Mouse (Mus musculus): Measurements from ENCODE around the gene Ptprj.
A peak's percentile ranks its signal among the peaks of the same experiment; 100 is the strongest.
"Not testable (repeated sequence)": the region's sequence is repeated elsewhere in the genome, so short reads cannot be mapped to it uniquely, and the experiment has no call there.

Ptprj gene

GRCm38 (mm10) chr2:90577451-90578279 lies 2.8 kb downstream of the Ptprj start:
- no peak for DNase-seq (ENCODE audit: low spot score in 2 of 2)

- no peak for DNase-seq (ENCODE audit: low spot score in 2 of 2)
These were observed 3.5 kb downstream of the Ptprj start for GRCm38 (mm10) chr2:90576936-90577335.

DNA sequence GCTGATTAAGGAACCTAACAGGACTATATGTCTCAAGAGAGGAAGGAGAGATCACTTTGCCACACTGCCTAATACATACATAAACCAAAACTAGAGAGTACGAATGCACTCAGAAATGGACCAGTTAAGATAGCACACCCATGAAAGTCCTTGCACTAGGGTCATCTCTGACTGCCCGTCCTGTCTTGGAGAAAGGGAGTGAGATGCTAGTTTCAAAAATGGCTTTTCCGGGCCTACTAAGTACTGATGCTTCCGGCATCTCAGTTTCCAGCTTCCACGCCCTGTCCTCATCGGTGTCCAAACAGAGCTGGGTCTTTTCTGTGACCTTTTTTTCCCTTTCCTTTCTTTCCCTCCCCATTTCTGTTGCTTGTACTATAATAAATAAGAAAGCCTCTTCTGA lies 4.0 kb downstream of the Ptprj start:
- no peak for DNase-seq (ENCODE audit: low spot score in 2 of 2)

DNA sequence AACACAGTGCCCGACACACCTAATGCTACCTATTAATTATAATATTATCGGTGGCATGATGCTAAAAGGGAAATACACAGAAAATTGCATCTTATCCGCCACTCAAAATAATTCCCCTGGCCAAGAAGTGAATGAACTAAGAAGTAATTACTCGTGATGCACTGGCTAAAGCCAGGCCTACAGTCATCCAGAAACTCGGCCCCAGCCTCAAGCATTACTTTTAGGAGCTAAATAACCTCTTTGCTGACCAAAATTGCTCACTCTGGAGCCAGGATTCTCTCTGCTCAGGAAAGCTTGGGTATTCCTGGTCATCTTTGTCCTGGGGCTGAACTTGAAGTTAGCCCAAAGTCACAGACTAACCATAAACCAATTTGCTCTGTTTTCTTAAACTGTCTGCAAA lies 4.7 kb downstream of the Ptprj start:
- no peak for DNase-seq (ENCODE audit: low spot score in 2 of 2)

GRCm38 (mm10) chr2:90575116-90575515 lies 5.3 kb downstream of the Ptprj start:
- no peak for DNase-seq (ENCODE audit: low spot score in 2 of 2)

- DNase-seq (ENCODE audit: low spot score in 2 of 2), result no peak
These were observed 5.9 kb downstream of the Ptprj start for GRCm38 (mm10) chr2:90574536-90574935.

- peak; percentile 51 to 61 for DNase-seq (ENCODE audit: low spot score in 2 of 2)
These were observed 6.6 kb downstream of the Ptprj start for GRCm38 (mm10) chr2:90573640-90574526.

GRCm38 (mm10) chr2:90572126-90572525 lies 8.3 kb downstream of the Ptprj start:
- DNase-seq (ENCODE audit: low spot score in 2 of 2), result no peak

- not testable (repeated sequence) for DNase-seq (ENCODE audit: low spot score in 2 of 2)
These were observed 9.0 kb downstream of the Ptprj start for GRCm38 (mm10) chr2:90571399-90571798.

- DNase-seq (ENCODE audit: low spot score in 2 of 2), result no peak
These were observed 9.6 kb downstream of the Ptprj start for GRCm38 (mm10) chr2:90570871-90571270.

GRCm38 (mm10) chr2:90570216-90570615 lies 10.2 kb downstream of the Ptprj start:
- no peak for DNase-seq (ENCODE audit: low spot score in 2 of 2)

- no peak for DNase-seq (ENCODE audit: low spot score in 2 of 2)
These were observed 11.4 kb downstream of the Ptprj start for GRCm38 (mm10) chr2:90568961-90569481.

DNA sequence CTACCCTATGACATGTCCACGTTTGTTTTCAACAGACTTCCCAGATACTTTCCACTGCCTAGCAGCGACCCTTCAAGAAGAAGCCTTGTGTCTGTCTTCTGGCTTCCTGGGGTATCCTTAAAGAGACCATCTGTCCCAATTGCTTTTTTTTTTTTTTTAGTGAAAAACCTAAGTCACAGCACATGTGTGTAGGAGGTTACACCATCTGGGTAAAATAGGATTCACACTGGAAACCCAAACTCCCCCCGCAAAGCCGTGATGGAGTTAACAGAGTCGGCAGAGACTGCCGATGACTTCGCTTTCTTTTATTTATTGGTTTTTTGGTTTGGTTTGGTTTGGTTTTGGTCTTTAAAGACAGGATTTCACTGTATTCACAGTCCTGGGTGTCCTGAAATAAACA lies 12.4 kb downstream of the Ptprj start:
- DNase-seq (ENCODE audit: low spot score in 2 of 2), result no peak

DNA sequence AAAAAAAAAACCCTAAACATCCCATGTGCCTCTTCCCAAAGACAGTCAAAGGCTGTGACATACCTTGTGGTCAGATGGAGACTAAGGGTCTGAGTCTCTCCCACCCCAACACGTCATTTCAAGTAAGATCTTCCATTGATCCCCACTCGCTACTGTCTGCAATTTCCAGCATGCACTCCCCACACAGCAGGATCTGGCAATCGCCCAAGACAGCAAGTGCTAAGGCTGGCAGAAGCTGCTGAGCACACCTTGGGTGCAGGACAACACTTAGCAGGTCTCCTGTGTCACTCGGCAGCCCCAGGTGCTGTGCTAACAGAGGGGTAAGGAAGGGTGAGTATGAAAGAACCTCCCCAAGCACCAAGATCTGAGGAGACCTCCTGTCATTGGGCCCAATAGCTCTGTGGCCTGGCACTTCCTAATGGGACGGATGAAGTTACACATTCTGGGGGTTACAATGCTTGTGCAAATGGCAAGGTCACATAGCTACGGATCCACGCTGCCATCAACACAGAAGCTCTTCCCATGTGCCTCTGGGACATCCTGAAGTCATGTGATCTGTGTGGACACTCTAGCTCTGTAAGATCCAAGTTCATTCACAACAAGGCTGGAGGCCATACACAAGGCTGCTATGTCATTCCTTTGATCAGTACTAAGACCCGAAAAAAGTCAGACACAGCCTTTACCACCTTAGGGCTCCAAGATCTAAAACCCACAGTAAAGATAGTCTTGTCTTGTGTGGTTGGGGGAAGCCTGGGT lies 13.5 kb downstream of the Ptprj start:
- no peak for DNase-seq (ENCODE audit: low spot score in 2 of 2)

DNA sequence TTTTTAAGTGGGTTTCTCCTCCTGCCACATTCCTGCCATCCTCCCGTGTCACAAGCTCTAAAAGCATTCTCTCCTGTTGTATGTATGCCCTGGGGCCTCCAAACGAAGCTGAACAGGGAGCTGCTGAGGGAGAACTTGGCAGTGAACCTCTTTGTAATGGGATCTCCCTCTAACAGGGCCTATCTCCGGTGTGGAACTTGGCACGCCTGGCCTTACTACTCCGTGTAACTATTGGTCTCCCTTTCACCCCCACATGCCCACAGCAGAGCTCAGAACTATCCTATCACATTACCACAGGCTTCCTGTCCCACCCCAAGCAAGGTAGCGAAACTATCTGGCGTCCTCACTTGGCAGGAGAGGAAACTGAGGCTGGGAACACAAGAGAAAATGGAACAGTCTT lies 14.4 kb downstream of the Ptprj start:
- DNase-seq (ENCODE audit: low spot score in 2 of 2), result peak; percentile 55 to 64

DNA sequence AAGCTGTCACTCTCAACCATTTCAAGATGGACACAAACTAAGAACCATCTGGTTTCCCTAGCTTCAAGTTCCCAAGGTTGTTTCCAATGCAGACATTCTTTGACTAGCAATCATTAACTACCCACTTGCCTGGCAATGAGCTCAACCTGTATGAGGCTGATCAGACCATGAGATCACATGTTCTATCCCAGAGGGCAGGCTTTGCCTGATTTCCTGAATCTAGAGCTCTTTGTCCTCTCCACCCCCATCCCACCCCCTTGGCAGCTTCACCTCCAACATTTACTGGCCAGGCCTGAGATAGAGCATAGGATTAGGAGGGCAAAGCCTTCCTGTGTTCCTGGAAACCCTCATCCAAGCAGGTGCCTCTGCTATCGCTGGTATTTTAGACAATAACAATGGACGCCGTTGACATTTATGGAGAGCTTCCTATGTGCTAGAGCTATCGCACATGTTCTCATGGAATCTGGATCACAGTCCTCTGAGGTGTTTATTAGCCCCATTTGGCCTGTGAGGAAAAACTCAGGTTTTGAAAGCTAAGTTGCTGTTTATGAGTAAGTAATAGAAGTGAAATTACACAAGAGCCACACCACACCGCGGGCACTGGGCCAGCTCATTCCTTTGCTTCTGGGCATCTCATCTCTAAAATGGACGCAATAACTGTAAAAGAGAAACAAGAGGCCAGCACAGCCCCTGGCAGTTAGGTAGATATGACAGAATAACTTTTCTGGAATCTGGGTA lies 15.1 kb downstream of the Ptprj start:
- DNase-seq (ENCODE audit: low spot score in 2 of 2), result no peak

GRCm38 (mm10) chr2:90564552-90564951 lies 15.9 kb downstream of the Ptprj start:
- DNase-seq (ENCODE audit: low spot score in 2 of 2), result no peak

DNA sequence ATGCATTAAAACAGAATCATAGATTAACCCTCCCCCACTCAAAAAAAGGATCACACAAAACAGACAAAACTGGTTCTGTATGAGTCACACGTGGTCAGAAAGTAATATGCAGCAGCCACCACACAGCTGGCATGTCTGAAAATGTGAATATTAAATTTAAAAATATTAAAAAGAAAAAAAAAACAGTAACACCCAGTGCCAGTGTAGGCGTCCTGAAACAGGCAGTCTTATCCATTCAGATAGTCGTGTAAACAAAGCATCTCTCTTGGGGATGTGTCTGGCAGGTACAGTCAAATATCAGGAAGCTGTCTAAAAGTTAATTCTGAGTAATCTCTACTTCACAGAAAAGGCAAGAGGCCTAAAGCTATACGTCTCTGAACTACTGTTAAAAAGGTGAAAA lies 17.3 kb downstream of the Ptprj start:
- DNase-seq (ENCODE audit: low spot score in 2 of 2), result no peak

DNA sequence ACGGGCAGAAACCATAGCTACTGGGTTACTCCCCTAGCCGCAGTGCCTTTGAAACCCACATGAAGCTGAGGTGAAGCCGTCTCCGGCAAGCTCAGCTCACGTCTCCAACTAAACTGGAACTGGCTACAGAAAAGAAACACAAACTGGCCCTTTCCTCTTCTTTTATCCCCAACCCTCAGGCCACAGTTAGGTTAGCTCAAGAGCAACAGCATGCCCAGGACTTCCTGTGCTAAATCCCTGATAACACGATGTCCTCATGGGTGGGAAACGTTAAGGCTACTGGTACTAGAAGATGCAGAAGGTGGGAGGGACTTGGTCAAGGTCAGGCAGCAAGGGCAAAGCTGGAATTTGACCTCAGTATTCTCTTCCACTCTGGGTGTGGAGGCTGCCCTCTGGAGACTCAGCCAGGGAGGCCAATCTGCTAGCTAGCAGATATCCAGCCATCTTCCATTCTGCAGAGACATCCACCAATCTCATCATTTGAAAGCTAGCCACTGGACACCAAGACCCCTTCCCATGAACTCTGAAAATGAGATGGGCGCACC lies 18.2 kb downstream of the Ptprj start:
- DNase-seq (ENCODE audit: low spot score in 2 of 2), result no peak

DNA sequence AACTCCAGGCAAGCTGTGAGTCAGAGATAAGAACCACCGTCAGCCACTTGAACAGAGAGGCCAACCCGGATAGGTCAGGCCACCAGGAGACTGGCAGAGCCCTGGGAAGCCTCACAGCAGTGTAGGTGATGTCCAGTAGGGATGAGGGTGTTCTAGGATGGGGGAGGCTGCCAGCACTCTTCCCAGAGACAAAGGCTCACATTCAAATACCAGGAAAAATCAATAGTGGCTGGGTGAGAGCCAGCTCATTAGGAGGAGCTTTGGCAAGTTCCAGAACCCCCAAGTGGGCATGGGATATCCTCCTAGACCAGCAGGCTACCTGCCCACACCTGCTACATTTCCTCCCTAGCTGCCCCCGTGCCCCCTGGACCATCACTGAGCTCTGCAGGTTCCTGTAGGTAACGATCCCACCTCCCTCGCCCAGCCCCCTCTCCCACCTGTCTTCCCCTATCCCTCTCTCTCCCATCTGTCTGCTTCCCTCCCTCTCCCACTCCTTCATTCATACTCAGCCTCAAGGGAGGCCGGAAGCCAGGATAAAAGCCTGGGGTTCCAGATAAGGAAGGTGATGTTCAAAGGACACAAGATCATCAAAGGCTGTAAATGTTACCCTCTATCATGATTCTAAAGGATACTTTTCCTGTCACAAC lies 20.1 kb downstream of the Ptprj start:
- DNase-seq (ENCODE audit: low spot score in 2 of 2), result peak; percentile 57 to 76

Measured in spleen, postnatal 36 days (tissue).